Mouse (Mus musculus) spleen, adult 2 months (tissue): ENCODE results near the gene Cdca5.

Experiments used
- CTCF ChIP-seq: fragments of 200-500 bp; IDR thresholded peaks from 2 replicates; pipeline ENCODE4 v1.5.1; 2011; ENCODE audit warnings: mild to moderate bottlenecking, inconsistent platforms; ENCODE audit not compliant: insufficient read depth, insufficient read length, insufficient replicate concordance; ENCODE audit errors: extremely low read depth
- POLR2A ChIP-seq: fragments of 200-500 bp; IDR thresholded peaks from 2 replicates; pipeline ENCODE4 v1.6.1; 2011; ENCODE audit warnings: low read depth, low read length, inconsistent platforms

DNA sequence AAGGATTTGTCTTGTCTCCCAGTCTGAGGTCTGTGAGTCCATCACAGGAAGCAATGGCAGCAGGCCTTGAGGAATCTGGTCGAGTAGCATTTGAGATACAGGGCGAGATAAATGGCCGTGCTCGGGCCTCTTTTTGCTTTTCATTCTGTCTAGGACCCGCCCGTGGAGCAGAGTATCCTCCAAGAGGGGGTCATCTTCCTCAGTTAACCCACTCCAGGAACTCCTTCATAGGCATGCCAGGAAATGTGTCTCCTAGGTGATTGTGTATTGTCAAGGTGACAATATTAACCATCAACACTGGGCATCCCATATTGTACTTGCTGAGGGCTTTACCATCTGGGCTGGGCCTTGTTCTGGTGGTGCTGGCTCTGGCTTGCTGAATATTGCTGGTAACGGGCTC lies 9.3 kb downstream of the Cdca5 start, which contains the start of gene AC131692.1:
- TF ChIP-seq POLR2A (no peak), CTCF (no peak)
